Mouse (Mus musculus): ENCODE results near the gene Gm10234.
A peak's percentile ranks its signal among the peaks of the same experiment; 100 is the strongest.

Gm10234 gene

DNA sequence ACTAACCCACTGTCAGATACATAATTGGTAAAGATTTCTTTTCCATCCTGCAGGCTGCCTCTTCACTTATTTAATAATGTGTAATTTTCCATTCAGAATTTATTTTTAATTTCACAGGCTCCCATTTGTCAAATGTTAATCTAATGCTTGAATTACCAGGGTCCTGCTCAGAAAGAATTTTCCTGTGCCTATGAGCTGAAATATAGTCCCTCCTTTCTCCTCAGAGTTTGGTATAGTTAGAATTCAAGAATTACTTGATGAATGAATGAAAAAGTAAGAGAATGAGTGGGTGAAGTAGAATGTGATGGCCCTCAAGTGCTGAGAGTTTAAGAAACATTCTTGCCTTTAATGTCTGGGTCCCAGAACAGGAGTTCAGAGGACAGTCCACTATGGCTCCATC, at the start of gene Gm10234:
Gene Gm10234 (plus strand): TSS at position 301 of the 400 bp plus-strand sequence.
- DNase-seq (ENCODE audit: low spot score in 2 of 2), result no peak

DNA sequence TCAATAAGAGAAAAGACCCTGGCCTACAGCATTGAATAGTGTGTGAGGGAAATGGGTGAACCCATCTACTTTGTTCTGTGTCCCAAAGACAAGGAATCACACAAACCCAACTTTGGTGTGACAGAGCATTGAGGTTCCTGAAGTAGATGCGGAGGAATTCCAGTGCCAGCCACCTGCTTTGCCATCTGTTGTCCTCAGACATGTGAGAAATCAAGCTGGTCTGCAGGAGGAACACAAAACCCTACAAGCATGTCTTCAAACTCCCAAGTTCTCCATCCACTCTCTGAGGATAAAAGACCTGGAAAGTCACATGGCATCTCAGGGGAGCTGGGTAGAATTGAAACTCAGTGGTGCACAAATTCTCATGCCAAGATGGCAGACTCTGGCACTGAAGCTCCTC, 44.3 kb upstream of the Gm10234 start:
- DNase-seq (ENCODE audit: low spot score in 2 of 2), result no peak

DNA sequence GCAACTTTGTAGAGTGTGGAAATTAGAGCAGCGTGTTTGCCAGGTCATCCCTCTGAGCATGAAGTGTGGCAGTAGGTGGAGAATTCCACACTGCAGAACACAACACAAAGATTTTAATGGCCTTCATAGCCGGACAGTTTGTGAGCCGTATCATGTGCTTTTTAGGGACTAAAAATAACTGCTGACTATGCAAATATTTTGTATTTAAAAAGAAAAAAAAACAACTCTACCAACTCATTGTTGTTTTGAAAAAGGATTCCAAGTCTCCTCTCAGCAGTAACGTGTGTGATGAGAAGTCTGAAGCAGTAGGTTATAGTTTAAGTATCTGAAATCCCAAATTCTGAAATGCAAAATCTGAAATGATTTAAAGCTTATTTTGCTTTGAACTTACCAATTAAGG, 25.9 kb upstream of the Gm10234 start:
- no peak for DNase-seq (ENCODE audit: low spot score in 2 of 2)

DNA sequence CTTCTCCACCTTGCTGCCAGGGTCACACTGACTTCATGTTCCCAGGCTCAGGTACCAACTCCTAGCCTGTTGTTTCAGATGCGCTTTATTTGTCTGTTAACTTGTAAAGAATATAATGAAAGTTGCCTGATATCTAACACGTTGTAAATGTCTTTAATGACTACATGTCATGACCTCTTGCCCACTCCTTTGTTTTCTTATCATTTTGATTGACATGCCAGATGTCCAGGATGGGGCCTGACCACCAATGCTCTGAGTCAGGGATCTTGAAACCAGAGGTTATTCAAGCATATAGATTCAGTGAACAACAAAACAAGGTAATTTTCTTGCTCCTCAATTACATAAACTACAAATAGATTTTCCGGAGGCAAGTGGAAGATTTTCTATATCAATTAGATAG, 23.5 kb upstream of the Gm10234 start:
- DNase-seq (ENCODE audit: low spot score in 2 of 2), result no peak

DNA sequence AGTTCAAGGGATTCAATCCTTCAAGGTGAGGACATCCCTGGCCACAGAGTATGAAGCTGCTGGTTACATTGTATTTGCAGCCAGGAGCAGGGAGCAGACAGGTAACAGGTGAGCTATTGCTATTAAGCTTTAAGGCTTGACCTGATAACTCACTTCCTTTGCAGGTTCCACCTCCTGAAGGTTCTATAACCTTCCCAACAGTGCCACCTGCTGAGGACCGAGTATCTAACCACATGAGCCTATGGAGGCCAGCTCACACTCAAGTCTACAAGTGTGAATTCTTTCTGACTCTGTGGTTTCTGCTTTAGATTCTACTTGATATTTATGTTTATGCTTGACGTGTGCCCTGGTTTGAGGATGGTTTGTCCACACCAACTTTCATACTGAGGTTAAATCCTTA, 21.3 kb upstream of the Gm10234 start:
- no peak for DNase-seq (ENCODE audit: low spot score in 2 of 2)

DNA sequence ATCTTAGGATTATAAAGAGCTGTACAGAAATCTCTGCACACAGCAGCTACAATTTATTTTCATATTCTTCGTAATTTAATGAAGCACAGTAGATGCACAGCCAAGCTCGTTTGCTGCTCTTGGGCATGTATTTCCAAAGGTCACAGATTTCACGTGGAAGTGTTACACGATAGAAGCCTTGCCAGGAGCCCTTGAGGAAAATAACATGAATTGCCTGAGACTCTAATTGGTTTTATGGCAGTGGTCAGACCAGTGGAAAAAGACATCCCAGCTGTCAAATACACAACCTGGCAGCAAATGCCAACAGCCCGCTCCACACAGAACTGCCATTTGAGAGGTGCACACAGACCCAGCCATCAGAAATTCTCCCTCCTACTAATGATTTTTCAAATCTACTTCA, 9.3 kb downstream of the Gm10234 start:
- DNase-seq (ENCODE audit: low spot score in 2 of 2), result no peak

DNA sequence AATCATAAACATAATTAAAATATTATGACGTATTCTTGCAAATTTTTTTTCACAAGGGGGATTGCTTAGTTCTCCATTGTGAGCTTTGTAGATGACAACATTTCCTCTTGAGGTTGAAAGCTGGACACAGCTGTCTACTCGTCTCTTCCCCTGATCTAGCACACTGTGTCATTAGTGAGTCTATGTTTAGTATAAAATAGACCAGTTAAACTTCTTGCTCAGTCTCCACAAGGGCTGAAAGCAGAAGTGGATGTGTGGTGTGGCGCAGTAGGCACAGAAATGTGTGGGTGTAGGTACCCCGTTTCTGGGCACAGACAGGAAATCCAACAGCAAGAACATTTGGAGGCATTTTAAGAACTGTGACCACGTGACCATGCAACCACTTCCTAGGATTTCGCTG, 12.9 kb downstream of the Gm10234 start:
- DNase-seq (ENCODE audit: low spot score in 2 of 2), result peak; percentile 12 to 17

DNA sequence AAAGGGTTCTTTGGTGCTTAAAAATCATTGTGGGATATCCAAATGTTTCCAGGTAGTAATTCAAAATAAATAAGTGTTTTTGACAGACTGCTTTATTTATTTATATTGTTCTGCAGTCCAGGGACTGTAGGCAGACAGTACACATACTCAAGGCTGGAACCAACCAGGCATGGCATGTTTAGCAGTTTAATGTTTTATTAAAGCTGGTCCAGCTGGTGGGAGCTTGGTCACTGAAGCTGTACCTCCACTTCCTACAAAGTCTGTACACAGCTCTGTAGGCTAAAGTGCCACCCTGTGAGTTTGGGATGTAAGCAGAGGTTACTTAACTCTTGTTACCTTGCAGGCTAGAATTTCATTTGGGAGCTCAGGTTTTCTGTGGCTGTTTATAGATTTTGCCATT, 27.5 kb downstream of the Gm10234 start:
- no peak for DNase-seq (ENCODE audit: low spot score in 2 of 2)

DNA sequence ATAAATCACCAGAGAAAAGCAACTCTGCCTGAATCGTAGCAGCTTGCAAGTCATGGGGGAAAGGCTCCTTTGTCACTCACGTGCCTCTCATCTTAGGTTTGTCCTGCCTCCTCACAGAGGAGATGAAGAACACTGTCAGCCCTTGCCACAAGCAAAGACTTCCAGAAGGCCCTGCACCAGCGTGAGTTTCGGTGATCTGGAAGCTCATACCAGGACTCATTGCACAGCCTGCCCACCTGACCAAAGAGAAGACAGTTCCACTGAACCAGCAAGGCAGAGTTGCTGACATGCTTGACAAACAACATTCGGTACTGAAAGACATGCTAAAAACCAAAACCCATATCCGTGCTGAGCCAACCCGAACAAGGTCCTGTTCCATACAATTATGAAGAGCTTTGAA, 31.1 kb downstream of the Gm10234 start:
- DNase-seq (ENCODE audit: low spot score in 2 of 2), result no peak

DNA sequence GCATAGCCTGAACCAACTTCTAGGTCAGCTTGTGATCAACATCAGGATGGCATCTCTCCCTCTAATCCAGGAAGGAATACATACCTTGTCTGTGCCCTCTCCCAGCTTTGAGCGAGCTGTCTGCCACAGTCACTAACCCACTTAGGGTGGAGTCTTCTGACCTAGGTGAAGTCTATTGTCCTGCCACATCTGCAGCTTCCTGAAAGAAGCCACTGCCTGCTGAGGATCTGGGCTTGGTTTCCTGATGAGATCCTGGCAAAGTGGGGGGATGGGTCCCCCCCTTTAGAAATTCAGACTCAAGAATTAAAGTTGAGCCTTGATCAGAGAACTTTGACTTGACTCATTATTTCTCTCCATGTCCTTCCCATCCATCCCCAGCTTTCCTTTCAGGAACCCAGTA, 32.0 kb downstream of the Gm10234 start:
- DNase-seq (ENCODE audit: low spot score in 2 of 2), result no peak

DNA sequence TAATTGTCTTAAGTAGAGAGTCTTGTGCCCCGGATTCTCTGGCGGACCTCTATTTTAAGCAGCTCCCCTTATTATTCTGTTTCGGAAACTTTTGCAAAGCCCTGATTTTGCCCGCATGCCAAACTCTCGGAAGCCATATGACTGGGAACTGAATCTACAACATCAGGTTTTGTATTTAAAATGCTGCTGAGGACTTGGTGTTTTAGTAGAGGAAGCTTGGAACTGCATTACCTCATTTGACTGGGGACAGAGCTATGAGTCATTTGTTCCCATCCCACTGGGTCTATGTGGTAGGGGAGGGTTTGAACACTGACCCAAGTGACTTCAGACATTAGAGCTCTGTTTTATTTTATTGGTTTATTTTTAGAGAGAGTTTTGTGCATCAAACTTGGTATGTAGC, 38.2 kb downstream of the Gm10234 start:
- DNase-seq (ENCODE audit: low spot score in 2 of 2), result peak; percentile 12 to 25

DNA sequence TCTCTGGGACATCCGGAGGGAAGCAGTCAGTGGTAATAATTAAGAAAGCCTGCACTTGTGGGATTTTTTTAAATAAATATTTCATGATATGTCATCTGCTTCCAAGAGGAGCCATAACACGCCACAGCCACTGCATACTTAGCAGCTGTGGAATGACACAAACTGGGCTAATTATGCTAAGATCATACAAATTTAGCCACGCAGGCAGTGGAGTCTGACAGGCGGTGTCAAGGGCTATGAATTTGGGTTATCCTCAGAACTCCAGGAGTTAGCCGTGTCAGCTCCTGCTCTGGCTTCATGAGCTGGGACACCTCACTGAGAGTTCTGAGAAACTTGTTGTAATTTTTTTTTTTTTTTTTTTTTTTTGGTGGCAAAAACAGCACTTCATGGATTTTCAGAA, 40.8 kb downstream of the Gm10234 start:
- no peak for DNase-seq (ENCODE audit: low spot score in 2 of 2)

DNA sequence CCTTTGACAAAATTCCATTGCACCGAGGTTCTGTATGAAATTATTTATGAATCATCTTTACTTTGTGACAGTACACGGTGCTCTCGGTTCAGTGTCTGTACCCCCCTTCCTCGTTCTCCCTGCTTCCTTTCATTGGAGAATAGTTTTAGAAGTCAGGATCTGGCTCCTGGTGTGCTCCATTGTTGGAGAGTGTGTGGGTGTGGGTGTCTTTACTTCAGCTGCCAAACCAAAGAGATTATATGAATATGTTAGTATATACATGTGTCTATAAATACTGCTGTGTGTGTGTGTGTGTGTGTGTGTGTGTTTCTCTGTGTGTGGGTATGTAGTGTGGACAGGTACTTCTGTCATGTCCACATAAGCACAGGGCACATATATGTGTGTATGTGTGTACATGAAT, 49.9 kb downstream of the Gm10234 start:
- DNase-seq (ENCODE audit: low spot score in 2 of 2), result no peak
